Mouse (Mus musculus): Measurements from ENCODE around the gene Atp9a. TPM values are rescaled to one million over a fixed set of nuclear protein-coding genes. Genes with fewer than 3 reads are reported as not detected.

Gene Atp9a
- total RNA-seq, 2 experiments from 2014 or later: 0.62 to 0.82 TPM

GRCm38 (mm10) chr2:168741273-168742058 lies 743 bp downstream of the Atp9a start:
- peak; percentile 35; the same call in 1 of the 2 replicates for ATAC-seq (replicated peaks; ENCODE audit: poor library complexity, severe bottlenecking)

- no peak for ATAC-seq (replicated peaks; ENCODE audit: poor library complexity, severe bottlenecking)
Measured at GRCm38 (mm10) chr2:168740496-168740895, 1.7 kb downstream of the Atp9a start.

- ATAC-seq (replicated peaks; ENCODE audit: poor library complexity, severe bottlenecking): no peak
Measured at GRCm38 (mm10) chr2:168738854-168739253, 3.4 kb downstream of the Atp9a start.

GRCm38 (mm10) chr2:168737878-168738277 lies 4.3 kb downstream of the Atp9a start:
- no peak for ATAC-seq (replicated peaks; ENCODE audit: poor library complexity, severe bottlenecking)

- ATAC-seq (replicated peaks; ENCODE audit: poor library complexity, severe bottlenecking): no peak
Measured at GRCm38 (mm10) chr2:168734023-168734422, 8.2 kb downstream of the Atp9a start.

- ATAC-seq (replicated peaks; ENCODE audit: poor library complexity, severe bottlenecking): no peak
Measured at GRCm38 (mm10) chr2:168731258-168731657, 11.0 kb downstream of the Atp9a start.

- no peak for ATAC-seq (replicated peaks; ENCODE audit: poor library complexity, severe bottlenecking)
Measured at GRCm38 (mm10) chr2:168729736-168730135, 12.5 kb downstream of the Atp9a start.

GRCm38 (mm10) chr2:168728045-168728444 lies 14.2 kb downstream of the Atp9a start:
- no peak for ATAC-seq (replicated peaks; ENCODE audit: poor library complexity, severe bottlenecking)

GRCm38 (mm10) chr2:168726007-168726406 lies 16.2 kb downstream of the Atp9a start:
- ATAC-seq (replicated peaks; ENCODE audit: poor library complexity, severe bottlenecking): no peak

GRCm38 (mm10) chr2:168721313-168721712 lies 20.9 kb downstream of the Atp9a start:
- peak; percentile 7; the same call in 1 of the 2 replicates for ATAC-seq (replicated peaks; ENCODE audit: poor library complexity, severe bottlenecking)

- ATAC-seq (replicated peaks; ENCODE audit: poor library complexity, severe bottlenecking): no peak
Measured at GRCm38 (mm10) chr2:168719742-168720141, 22.5 kb downstream of the Atp9a start.

GRCm38 (mm10) chr2:168718735-168719134 lies 23.5 kb downstream of the Atp9a start:
- ATAC-seq (replicated peaks; ENCODE audit: poor library complexity, severe bottlenecking): no peak

- ATAC-seq (replicated peaks; ENCODE audit: poor library complexity, severe bottlenecking): no peak
Measured at GRCm38 (mm10) chr2:168718267-168718666, 23.9 kb downstream of the Atp9a start.

- no peak for ATAC-seq (replicated peaks; ENCODE audit: poor library complexity, severe bottlenecking)
Measured at GRCm38 (mm10) chr2:168712199-168713176, 29.7 kb downstream of the Atp9a start.

GRCm38 (mm10) chr2:168710979-168711378 lies 31.2 kb downstream of the Atp9a start:
- no peak for ATAC-seq (replicated peaks; ENCODE audit: poor library complexity, severe bottlenecking)

GRCm38 (mm10) chr2:168707766-168708165 lies 34.4 kb downstream of the Atp9a start:
- no peak for ATAC-seq (replicated peaks; ENCODE audit: poor library complexity, severe bottlenecking)

GRCm38 (mm10) chr2:168702266-168702665 lies 39.9 kb downstream of the Atp9a start:
- no peak for ATAC-seq (replicated peaks; ENCODE audit: poor library complexity, severe bottlenecking)

- no peak for ATAC-seq (replicated peaks; ENCODE audit: poor library complexity, severe bottlenecking)
Measured at GRCm38 (mm10) chr2:168695027-168695403, 47.2 kb downstream of the Atp9a start.

- no peak for ATAC-seq (replicated peaks; ENCODE audit: poor library complexity, severe bottlenecking)
Measured at GRCm38 (mm10) chr2:168694379-168695026, 47.7 kb downstream of the Atp9a start.

- ATAC-seq (replicated peaks; ENCODE audit: poor library complexity, severe bottlenecking): peak; percentile 62
Measured at GRCm38 (mm10) chr2:168691774-168692173, 50.4 kb downstream of the Atp9a start.

- no peak for ATAC-seq (replicated peaks; ENCODE audit: poor library complexity, severe bottlenecking)
Measured at GRCm38 (mm10) chr2:168687326-168687725, 54.9 kb downstream of the Atp9a start.
